Mouse (Mus musculus) urinary bladder, postnatal 4 days (tissue): ENCODE data around the gene Ugt2b1.
A peak's percentile ranks its signal among the peaks of the same experiment; 100 is the strongest.
"Not testable (repeated sequence)": the region's sequence is repeated elsewhere in the genome, so short reads cannot be mapped to it uniquely, and the experiment has no call there.

Experiments used
- DNase-seq, 2 experiments: peaks; one replicate each; pipeline ENCODE4 v3.0.0; 2021 to 2022; ENCODE audit warnings: low spot score in 2 of 2

Ugt2b1 gene

DNA sequence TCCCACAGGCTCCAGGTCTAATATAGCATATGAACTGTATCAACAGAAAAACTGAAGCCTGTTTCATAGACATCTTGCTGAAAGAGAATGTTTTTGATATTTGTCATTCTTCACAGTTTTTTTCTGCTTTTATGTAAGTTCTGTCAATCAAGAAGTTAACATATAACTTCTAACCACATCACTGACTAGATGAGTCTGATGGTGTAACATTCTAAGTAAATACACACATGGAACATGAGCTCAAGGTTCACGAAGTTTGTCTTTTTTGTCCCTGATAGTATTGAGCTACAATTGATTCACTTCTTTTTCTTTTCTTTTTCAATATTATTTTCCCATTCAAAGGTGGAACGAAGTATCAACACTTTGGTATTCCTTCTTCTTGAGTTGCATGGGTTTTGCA is at the start of gene Ugt2b1:
Ugt2b1 (minus strand) TSS at position 105 of the 400 bp plus-strand sequence.
- DNase-seq, result no peak

DNA sequence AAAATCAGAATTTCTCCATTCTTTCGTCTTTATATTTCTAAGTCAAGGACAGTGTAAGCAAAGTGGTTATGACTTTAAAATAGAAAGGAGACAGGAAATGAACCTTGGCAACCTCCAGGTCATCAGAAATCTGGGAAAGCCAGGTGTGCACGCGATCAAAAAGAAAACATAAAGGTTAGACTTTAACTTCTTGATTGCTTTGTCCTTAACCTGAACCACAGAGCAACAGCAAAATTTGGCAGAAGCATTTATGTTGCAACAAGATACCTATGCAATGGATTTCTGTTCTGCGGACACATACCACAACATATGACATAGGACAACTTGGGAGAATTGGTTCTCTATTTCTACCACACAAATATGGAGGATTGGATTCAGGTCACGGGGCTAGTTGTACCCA is 40.9 kb upstream of the Ugt2b1 start:
- DNase-seq, result not testable (repeated sequence)

DNA sequence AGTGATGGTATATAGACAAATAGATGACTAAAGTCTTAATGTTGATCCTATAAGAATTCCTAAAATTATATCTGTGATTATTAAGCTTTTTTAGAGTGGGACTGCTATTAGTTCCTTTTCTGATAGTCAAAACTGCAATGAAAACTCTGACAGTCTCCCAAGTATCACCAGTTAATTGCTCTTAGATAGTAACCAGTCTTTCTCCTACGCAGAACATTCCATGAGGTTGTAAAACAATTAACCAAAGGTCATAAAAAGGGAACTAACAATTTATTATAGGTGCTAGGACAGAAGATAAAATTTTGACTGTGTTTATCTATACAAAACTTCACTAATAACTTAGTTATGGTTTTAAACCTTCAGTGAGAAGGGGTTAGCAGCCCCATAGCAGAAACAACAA is 36.5 kb upstream of the Ugt2b1 start:
- DNase-seq, result not testable (repeated sequence)

DNA sequence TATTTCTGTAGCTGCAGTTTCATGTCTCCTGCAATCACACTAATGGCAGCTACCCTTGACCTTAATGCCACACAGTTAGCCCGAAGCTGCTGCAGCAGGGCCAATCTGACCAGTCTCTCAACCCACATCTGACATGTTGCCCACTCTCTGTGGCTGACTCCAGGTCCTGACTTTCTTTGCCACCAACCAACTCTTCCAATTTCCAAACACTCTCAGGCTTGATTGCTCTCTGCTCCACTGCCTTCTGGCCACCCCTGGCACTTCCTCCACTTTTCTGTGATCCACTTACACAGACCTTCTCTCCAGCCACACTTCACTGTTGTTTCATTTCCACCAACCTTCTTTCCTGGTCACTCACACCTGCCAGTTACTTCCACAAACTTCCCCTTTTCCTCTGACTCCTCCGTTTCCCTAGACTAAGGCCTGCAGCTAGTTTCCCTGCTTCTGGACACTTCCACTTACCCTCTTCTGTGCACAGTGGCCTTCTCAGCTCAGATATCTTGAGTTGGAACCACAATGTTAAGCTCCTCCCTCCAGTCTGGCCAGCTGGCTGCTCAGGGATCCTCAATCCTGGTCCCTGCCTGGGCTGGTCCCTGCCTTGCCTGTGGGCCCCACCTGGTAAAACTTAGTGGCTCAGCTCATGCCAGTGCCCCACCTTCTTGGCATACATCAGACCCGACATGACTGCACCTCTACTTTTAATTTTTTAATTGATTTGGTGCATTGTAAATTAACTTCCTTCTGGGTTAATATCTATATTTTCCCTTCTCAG is 35.4 kb upstream of the Ugt2b1 start:
- DNase-seq, result no peak

DNA sequence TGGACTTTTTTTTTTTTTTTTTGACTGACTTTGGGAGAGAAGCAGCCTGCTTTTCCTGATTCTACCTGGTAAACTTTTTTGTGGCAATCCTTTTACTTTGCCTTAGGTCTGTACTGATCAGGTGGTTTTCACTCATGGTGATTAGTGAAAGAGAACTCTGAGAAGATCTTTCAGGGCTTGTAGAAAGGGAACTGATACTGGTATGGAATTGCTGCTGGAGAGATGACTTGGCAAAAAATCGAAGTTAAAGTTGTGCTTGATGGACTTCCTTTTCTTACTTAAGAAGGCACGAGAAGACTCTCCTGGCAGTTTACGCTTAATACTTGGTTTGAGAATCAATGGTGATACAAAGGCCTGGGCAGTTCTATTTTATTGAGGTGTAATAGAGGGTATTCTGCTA is 34.2 kb upstream of the Ugt2b1 start:
- no peak for DNase-seq

DNA sequence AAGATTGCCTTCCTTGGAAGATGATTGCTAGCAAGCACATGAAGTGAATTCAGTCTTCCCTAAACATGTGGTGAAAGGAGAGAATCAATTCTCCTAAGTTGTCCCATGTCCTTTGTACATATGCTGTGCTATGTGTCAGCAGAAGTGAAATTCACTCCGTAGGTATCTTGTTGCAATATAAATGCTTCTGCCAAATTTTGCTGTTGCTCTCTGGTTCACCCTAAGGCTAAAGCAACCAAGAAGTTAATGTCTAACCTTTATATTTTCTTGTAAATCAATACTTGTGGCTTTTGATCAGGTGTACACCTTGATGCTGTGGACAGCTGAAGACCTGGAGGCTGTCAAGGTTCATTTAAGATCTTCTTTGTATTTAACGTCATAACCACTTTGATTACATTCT is 15.8 kb upstream of the Ugt2b1 start:
- DNase-seq, result no peak

DNA sequence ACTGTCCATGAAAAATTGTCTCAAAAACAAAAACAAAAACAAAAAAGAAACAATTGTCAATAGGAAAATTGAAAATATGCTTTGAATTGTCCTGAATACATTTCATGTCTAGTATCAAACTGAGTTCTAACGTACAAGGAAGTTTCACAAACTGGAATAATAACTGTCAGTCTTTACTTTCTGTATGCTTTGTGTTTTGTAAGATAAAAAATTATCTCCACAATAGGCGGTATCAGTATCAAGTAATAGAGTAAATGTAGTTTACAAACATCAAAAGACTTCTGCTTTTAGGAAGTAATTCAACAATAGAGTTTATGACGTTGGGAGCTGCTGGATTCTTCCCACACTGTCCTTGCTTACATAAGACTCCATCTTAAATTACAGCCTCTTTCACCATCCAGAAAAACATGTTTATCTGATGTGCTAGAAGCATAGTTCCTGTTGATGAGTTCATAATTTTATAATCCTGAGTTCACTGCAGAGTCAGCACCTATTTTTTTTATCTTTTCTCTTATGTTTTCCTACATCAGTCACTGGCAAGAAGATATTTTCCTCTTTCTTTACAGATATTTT is 5.6 kb downstream of the Ugt2b1 start:
- no peak for DNase-seq

DNA sequence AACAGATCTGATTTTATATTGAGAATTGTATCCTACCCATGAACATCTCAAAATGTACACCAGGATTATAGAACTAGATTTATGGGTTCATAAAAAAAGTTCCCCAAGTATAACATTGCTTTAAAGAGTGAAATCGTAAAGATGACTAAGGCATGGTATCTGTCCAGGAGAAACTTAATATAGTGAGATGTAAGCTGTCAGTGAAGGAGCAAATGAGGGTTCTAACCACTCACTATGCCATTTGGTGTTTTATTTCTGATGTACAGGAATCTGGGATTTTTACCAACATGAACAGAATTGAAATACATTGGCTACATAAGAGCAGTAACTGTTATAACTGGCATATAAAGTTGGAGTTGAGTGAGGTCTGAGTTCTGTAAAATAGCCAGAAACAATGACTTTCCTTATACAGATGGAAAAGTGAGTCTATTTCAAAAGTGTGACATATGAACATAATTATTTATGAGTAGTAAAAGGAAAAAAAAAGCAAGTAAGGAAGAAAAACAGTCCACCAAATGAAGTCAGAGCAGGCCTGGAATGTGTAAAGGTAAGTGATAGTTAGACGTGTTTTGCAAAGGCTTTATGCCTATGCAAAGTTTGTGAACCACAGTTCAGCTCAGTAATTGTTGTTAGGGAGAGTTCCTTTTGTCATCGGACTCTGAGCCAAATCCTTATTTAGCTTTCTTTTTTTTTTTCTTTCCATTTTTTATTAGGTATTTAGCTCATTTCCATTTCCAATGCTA is 14.8 kb downstream of the Ugt2b1 start:
- no peak for DNase-seq

DNA sequence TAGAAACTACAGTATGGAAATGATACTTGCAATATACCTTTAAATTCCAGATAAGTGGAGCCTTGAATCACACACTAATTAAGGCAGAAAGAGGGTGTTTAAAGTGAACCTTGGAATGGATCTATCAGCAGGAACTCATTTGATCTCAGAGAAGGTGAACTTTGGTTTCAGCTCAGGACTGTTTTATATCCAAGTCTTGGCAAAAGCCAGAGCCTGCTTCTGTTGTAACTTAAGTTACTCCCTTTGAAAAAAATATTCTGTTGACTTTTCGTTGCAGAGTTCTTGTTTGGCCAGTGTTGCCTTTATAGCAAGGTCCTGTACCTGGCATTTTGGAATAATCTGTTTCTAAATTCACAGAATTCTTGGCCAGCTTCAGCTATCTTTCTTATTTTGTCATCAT is 15.6 kb downstream of the Ugt2b1 start:
- no peak for DNase-seq

DNA sequence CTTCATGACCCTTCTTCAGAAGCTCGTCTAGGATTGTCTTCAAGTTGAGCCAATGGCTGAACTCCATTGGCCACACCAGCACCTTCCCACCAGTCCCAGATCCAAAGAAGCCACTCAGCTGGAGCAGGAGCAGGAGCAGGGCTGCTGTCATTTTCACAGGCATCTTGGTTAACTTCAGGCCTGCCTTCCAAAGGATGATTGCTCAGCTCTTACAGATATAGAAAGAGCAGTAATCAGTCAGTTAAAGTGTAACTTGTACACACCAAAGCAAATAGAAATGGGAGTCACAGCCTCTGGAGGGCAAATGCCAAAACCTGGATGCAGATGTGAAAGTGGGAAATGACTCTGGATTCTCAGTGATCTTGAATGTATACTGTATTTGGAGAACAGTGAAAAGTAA is 19.6 kb downstream of the Ugt2b1 start, which contains the start of gene Ugt2b34:
Ugt2b34 (minus strand) TSS at position 180 of the 400 bp plus-strand sequence.
- DNase-seq, result no peak

DNA sequence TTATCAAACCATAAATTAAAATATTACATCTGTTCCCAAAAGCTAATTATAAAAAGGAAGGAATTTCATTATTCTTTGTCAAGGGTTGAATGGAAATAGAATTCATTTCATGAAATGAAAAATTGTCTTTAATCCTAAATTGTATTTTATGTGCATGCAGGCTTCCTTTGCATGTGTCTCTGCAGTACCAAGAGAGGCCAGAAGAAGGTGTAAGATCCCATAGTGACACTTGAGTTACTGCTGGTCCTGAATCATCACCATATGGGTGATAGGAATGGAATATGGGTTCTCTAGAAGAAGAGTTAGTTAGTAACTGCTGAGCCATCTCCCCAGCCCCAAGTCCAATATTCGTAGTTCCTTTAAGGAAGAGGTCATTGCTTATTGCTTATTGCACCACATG is 36.4 kb downstream of the Ugt2b1 start:
- DNase-seq, result no peak

DNA sequence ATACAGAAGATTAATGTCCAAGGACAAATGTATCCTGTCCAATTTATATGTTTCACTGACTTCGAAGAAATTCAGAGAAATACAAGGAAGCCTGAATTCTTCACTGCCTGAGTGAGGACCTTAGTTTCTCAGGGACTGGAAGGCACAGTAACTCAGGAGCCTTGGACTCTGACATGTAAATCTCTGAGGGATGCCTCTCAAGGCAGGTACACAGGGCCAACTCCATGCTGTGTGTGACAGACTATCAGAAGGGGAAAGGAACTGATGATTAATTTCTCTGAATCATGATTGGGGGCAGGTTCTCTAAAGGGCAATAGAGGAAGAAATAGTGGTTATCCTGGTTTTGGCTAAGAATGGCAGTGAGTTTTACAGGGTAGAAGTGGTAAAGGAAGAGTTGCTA is 37.9 kb downstream of the Ugt2b1 start:
- no peak for DNase-seq

DNA sequence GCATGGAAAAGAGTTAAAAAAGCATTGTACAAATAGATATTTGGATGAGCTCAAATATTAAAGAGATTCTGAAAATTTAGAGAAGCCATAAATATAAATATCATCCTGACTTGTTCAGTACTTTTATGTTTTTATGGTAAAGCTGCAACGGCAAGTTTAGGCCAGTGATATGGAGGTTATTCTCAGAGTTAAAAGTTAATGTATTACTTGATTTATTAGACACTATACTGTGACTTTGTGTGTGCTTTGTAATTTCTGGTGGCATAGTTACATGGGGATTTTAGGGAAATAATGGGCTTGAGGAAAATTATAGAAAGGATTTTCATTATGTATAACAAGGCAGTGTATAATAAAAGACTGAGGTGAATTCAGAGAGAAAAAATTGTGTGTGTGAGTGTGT is 39.2 kb downstream of the Ugt2b1 start:
- DNase-seq, result no peak

DNA sequence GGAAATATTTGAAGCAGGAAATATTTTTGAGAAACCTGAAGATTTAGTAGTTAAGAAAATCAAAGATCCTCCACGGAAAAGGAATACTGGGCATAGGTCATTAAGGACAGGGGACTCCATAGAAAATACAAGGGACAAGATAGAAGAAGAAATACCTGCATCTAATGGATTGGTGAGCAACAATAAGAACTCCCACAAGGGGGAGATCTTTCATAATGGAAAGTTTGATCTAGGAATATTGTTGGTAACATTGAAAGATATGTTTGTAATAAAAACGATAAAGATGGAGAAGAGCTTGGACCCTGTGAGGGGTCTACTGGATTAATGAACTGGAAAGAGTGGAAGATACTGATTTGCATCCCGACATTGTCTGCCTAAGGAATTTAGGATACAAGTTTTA is 39.7 kb downstream of the Ugt2b1 start:
- DNase-seq, result no peak

DNA sequence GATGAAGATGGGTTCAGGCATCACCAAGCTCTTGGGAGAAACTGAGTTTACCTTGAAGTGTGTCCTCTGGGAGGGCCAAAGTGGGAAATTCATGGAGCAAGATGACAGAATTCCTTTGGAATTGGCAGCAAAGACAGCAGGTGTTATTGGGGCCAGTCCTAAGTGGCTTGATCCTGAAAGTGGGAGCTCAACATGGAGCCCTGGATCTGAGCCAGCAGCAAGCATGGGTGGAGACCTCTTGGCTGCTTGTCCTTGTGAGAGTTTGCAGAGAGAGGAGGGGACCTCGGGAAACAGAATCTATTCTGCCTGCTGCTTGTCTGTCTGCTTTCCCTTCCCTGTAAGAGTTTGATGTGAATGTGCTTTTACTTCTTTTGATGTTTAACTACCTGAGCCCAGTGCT is 54.5 kb downstream of the Ugt2b1 start:
- peak in 1 of 2 experiments; percentile 62 for DNase-seq
